Mouse (Mus musculus) MEL (cell line): ENCODE data around the gene Samd4. TPM values are rescaled to one million over a fixed set of nuclear protein-coding genes. Genes with fewer than 3 reads are reported as not detected.
A peak's percentile ranks its signal among the peaks of the same experiment; 100 is the strongest.

Experiments used
- DNase-seq: peaks from one replicate; pipeline ENCODE4 v3.0.0; 2011; ENCODE audit warnings: low read depth, low spot score
- H3K27ac ChIP-seq: 2 replicates; pipeline ENCODE4 v1.5.1; 2012; ENCODE audit warnings: low read depth, mild to moderate bottlenecking, control low read depth, low read length, moderate library complexity; ENCODE audit not compliant: control insufficient read depth
- H3K27me3 ChIP-seq, 2 experiments: fragments of 150-350 bp in 1 of 2; sonication (generic) in 1 of 2; 2 replicates each; pipeline ENCODE4 v1.6.1; 2012; ENCODE audit warnings: low read length in 2 of 2, mild to moderate bottlenecking in 2 of 2, improper control_type of control experiment in 1 of 2, moderate library complexity in 1 of 2; ENCODE audit not compliant: insufficient read depth in 2 of 2, control insufficient read depth in 1 of 2
- H3K36me3 ChIP-seq, 2 experiments: 2 replicates each; pipeline ENCODE4 v1.6.1; 2012 to 2014; ENCODE audit warnings: low read length in 2 of 2, improper control_type of control experiment in 1 of 2, inconsistent platforms in 1 of 2, mild to moderate bottlenecking in 1 of 2; ENCODE audit not compliant: insufficient read depth in 2 of 2, control insufficient read depth in 1 of 2
- H3K4me1 ChIP-seq, 2 experiments: fragments of 150-350 bp in 1 of 2; sonication (generic) in 1 of 2; 2 replicates each; pipeline ENCODE4 v1.6.1; 2012; ENCODE audit warnings: low read length in 2 of 2, improper control_type of control experiment in 1 of 2, mild to moderate bottlenecking in 1 of 2; ENCODE audit not compliant: insufficient read depth in 2 of 2, control insufficient read depth in 1 of 2
- H3K4me3 ChIP-seq, 2 experiments: fragments of 150-350 bp in 1 of 2; sonication (generic) in 1 of 2; 2 replicates each; pipeline ENCODE4 v1.5.1; 2012; ENCODE audit warnings: low read depth in 2 of 2, low read length in 2 of 2, mild to moderate bottlenecking in 2 of 2, moderate library complexity in 2 of 2, control low read depth in 1 of 2, improper control_type of control experiment in 1 of 2; ENCODE audit not compliant: control insufficient read depth in 1 of 2, insufficient read depth in 1 of 2
- H3K79me2 ChIP-seq: 2 replicates; pipeline ENCODE4 v1.6.1; 2012; ENCODE audit warnings: mild to moderate bottlenecking, low read length, moderate library complexity; ENCODE audit not compliant: control insufficient read depth, poor library complexity, insufficient read depth
- H3K9ac ChIP-seq: 2 replicates; pipeline ENCODE4 v1.6.1; 2012; ENCODE audit warnings: low read depth, mild to moderate bottlenecking, control low read depth, low read length, moderate library complexity; ENCODE audit not compliant: control insufficient read depth, poor library complexity, severe bottlenecking
- H3K9me3 ChIP-seq: fragments of 150-350 bp; sonication (generic); replicated peaks from 2 replicates; pipeline ENCODE4 v1.6.1; 2012; ENCODE audit warnings: mild to moderate bottlenecking, low read length, improper control_type of control experiment, moderate library complexity; ENCODE audit not compliant: insufficient read depth
- BHLHE40 ChIP-seq: IDR thresholded peaks from 2 replicates; pipeline ENCODE4 v1.6.1; 2012; ENCODE audit warnings: low read depth, mild to moderate bottlenecking, inconsistent platforms, low read length, improper control_type of control experiment, borderline replicate concordance
- CHD2 ChIP-seq: IDR thresholded peaks from 2 replicates; pipeline ENCODE4 v1.6.1; 2011; ENCODE audit warnings: low read length, improper control_type of control experiment
- CTCF ChIP-seq, 3 experiments: IDR thresholded peaks in 2 of 3; conservative IDR thresholded peaks in 1 of 3; 2 replicates each; pipeline ENCODE4 v1.5.1; 2011 to 2012; ENCODE audit warnings: low read length in 3 of 3, low read depth in 2 of 3, mild to moderate bottlenecking in 2 of 3, improper control_type of control experiment in 1 of 3, inconsistent platforms in 1 of 3, mixed read lengths in 1 of 3, moderate library complexity in 1 of 3; ENCODE audit not compliant: control insufficient read depth in 1 of 3, insufficient read depth in 1 of 3, poor library complexity in 1 of 3, severe bottlenecking in 1 of 3
- E2F4 ChIP-seq: IDR thresholded peaks from 2 replicates; pipeline ENCODE4 v1.6.1; 2011; ENCODE audit warnings: low read depth, low read length, improper control_type of control experiment, borderline replicate concordance
- KAT2A ChIP-seq: conservative IDR thresholded peaks from 2 replicates; pipeline ENCODE4 v1.6.1; 2012; ENCODE audit warnings: low read depth, low read length, improper control_type of control experiment, inconsistent platforms
- MAZ ChIP-seq: IDR thresholded peaks from 2 replicates; pipeline ENCODE4 v1.6.1; 2012; ENCODE audit warnings: low read depth, mild to moderate bottlenecking, inconsistent platforms, low read length, improper control_type of control experiment
- MYC ChIP-seq: IDR thresholded peaks from 2 replicates; pipeline ENCODE4 v1.6.1; 2011; ENCODE audit warnings: low read depth, mild to moderate bottlenecking, low read length, improper control_type of control experiment, moderate library complexity
- POLR2A ChIP-seq, 2 experiments: IDR thresholded peaks; 2 replicates each; pipeline ENCODE4 v1.6.1; 2011 to 2012; ENCODE audit warnings: low read length in 2 of 2, mild to moderate bottlenecking in 2 of 2, control low read depth in 1 of 2, improper control_type of control experiment in 1 of 2, low read depth in 1 of 2, moderate library complexity in 1 of 2; ENCODE audit not compliant: control insufficient read depth in 1 of 2, insufficient read depth in 1 of 2, poor library complexity in 1 of 2
- POLR2AphosphoS2 ChIP-seq: IDR thresholded peaks from 2 replicates; pipeline ENCODE4 v1.6.1; 2011; ENCODE audit warnings: low read length, improper control_type of control experiment
- RAD21 ChIP-seq: IDR thresholded peaks from 2 replicates; pipeline ENCODE4 v1.6.1; 2011; ENCODE audit warnings: mild to moderate bottlenecking, low read depth, low read length, improper control_type of control experiment
- TCF12 ChIP-seq: IDR thresholded peaks from 2 replicates; pipeline ENCODE4 v1.6.1; 2014; ENCODE audit warnings: low read depth, mild to moderate bottlenecking, inconsistent platforms, low read length, improper control_type of control experiment, moderate library complexity
- USF1 ChIP-seq: IDR thresholded peaks from 2 replicates; pipeline ENCODE4 v1.6.1; 2014; ENCODE audit warnings: low read depth, mild to moderate bottlenecking, inconsistent platforms, low read length, improper control_type of control experiment, moderate library complexity
- USF2 ChIP-seq, 2 experiments: IDR thresholded peaks; 2 replicates each; pipeline ENCODE4 v1.6.1; 2011 to 2012; ENCODE audit warnings: improper control_type of control experiment in 2 of 2, low read length in 2 of 2, borderline replicate concordance in 1 of 2, inconsistent platforms in 1 of 2, low read depth in 1 of 2, mild to moderate bottlenecking in 1 of 2; ENCODE audit not compliant: insufficient read depth in 1 of 2
- ZC3H11A ChIP-seq: IDR thresholded peaks from 2 replicates; pipeline ENCODE4 v1.6.1; 2012; ENCODE audit warnings: low read depth, mild to moderate bottlenecking, inconsistent platforms, low read length, improper control_type of control experiment
- ZKSCAN1 ChIP-seq: IDR thresholded peaks from 2 replicates; pipeline ENCODE4 v1.6.1; 2012; ENCODE audit warnings: low read depth, mild to moderate bottlenecking, inconsistent platforms, low read length, improper control_type of control experiment, moderate library complexity
- polyA plus RNA-seq, 2 experiments: library from polyadenylated mRNA; stranded (reverse) in 1 of 2; unstranded in 1 of 2; fragments of >175 nt in 1 of 2; fragments of >200 nt in 1 of 2; gene quantifications; 2 replicates each; pipeline versions ENCODE4 v1.2.1 to v1.2.4; 2012; ENCODE audit warnings: low replicate concordance in 2 of 2, low read depth in 1 of 2; ENCODE audit not compliant: insufficient read length in 2 of 2, insufficient read depth in 1 of 2, missing spikeins in 1 of 2
- total RNA-seq: library from RNA; depleted of rRNA; stranded (reverse); fragments of 300-350 nt; gene quantifications from 2 replicates; pipeline ENCODE4 v1.2.3, GENCODE M21; 2012

The Samd4 gene
- total and polyA plus RNA-seq, 3 experiments = 0.04 to 0.08 TPM; not detected in 1

DNA sequence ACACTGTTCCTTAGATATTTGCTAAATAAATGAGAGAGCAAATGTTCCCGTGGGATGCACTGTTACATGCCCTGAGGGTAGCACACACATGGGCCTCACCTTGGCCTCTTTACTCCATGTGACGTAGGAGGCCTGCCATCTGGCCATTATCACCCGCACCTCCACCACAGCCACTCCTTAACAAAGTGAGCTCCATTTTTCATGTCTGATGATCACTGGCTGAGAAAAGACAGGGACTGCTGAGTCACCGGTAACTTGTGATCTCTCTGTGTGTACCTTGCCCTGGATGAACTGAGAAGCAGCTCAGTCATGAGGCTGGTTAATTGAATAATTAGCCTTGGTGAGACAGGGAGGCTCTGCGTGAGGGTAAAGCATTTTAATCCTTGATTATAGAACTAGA, 254.0 kb downstream of the Samd4 start:
- H3K27ac ChIP-seq = no peak overlapping the region
- no peaks in the 10 kb centered on the region for H3K27me3 ChIP-seq
- H3K9ac ChIP-seq = no peak overlapping the region
- H3K79me2 ChIP-seq = no peaks in the 10 kb centered on the region
- H3K36me3 ChIP-seq = peaks cover 0 to 6% of the 10 kb centered on the region in 2 experiments; a peak in 1 of 4 replicates
- H3K9me3 ChIP-seq = no peaks in the 10 kb centered on the region
- no peak overlapping the region for H3K4me3 ChIP-seq
- H3K4me1 ChIP-seq = peaks cover 3 to 8% of the 10 kb centered on the region in 2 experiments; a peak in 2 of 4 replicates
- peak; percentile 17 for DNase-seq
- TF ChIP-seq MAZ = no peak

DNA sequence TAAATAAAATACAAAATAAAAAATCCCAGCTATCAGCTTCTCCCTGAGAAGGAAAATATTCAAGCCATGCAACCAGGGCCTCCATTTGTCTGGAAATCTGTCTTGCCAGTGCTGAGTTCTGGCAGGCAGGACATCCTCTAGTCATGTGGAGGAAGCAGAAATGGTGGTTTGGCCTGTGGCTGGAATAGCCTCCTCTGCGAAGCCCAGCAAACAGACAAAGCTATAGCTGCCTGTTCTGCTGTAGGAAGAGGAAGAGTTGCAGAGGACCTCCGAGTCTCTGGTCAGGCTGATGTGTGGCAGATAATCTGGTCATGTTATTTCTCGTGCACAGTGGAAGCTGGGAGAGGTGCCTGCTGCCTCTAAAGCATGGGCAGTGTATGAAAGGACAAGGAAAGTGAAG, 256.2 kb downstream of the Samd4 start:
- TF ChIP-seq POLR2A (IDR thresholded peaks at IDR 0.05; ENCODE audit: control insufficient read depth in 1 of 2, insufficient read depth in 1 of 2, low read depth in 1 of 2, low read length in 2 of 2, poor library complexity in 1 of 2) = no peak
- TF ChIP-seq CHD2 = no peak
- no peak for TF ChIP-seq ZKSCAN1
- no peak for TF ChIP-seq BHLHE40
- TF ChIP-seq RAD21 = no peak
- TF ChIP-seq MYC = no peak
- no peak for TF ChIP-seq USF2 (IDR thresholded peaks at IDR 0.05; ENCODE audit: borderline replicate concordance in 1 of 2, insufficient read depth in 1 of 2, low read depth in 1 of 2, low read length in 2 of 2)
- TF ChIP-seq TCF12 = no peak
- no peak for TF ChIP-seq E2F4
- no peak for TF ChIP-seq ZC3H11A
- TF ChIP-seq CTCF (IDR thresholded peaks at IDR 0.05 in 2 of 3, conservative IDR thresholded peaks at IDR 0.05 in 1 of 3; ENCODE audit: control insufficient read depth in 1 of 3, insufficient read depth in 1 of 3, low read depth in 2 of 3, low read length in 3 of 3, poor library complexity in 1 of 3, severe bottlenecking in 1 of 3) = no peak
- no peak for TF ChIP-seq USF1
- TF ChIP-seq KAT2A = no peak
- TF ChIP-seq, all 39 proteins: peak for 0

DNA sequence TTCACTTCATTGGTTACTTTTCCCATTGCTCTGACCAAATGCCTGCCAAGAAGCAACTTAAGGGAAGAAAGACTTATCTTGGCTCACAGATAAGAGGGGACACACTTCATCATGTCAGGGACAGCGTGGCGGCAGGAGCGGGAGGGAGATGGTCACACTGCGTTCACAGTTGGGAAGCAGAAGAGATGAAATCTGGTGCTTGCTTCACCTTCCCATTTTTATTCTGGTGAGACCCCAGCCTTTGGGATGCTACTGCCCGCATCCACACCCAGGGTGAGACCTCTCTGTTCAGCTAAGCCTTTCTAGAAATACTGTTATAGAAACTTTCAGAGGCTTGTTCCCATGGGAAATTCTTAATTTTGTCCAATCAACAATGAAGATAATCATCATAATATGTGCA, 261.7 kb downstream of the Samd4 start:
- DNase-seq = no peak
- Histone ChIP-seq H3K9ac (no peak overlapping the region), H3K79me2 (no peaks in the 10 kb centered on the region), H3K36me3 (peaks cover 0 to 4% of the 10 kb centered on the region in 2 experiments; a peak in 1 of 4 replicates), H3K9me3 (no peaks in the 10 kb centered on the region), H3K27me3 (no peaks in the 10 kb centered on the region), H3K27ac (no peak overlapping the region), H3K4me3 (no peak overlapping the region), H3K4me1 (peaks cover 0 to 4% of the 10 kb centered on the region in 2 experiments; a peak in 2 of 4 replicates)
- TF ChIP-seq POLR2AphosphoS2 = no peak

More for the DNA sequence above, 256.2 kb downstream of the Samd4 start:
- no peaks in the 10 kb centered on the region for H3K79me2 ChIP-seq
- H3K27me3 ChIP-seq = no peaks in the 10 kb centered on the region
- peaks cover 3 to 4% of the 10 kb centered on the region in 2 experiments; a peak in 2 of 4 replicates for H3K4me1 ChIP-seq
- peaks cover 0 to 6% of the 10 kb centered on the region in 2 experiments; a peak in 1 of 4 replicates for H3K36me3 ChIP-seq
- H3K27ac ChIP-seq = no peak overlapping the region
- DNase-seq = peak; percentile 21
- no peaks in the 10 kb centered on the region for H3K9me3 ChIP-seq
- no peak overlapping the region for H3K4me3 ChIP-seq
- no peak overlapping the region for H3K9ac ChIP-seq
